ENCODE assay signal across 13 mouse cellular contexts in the genomic region with DNA sequence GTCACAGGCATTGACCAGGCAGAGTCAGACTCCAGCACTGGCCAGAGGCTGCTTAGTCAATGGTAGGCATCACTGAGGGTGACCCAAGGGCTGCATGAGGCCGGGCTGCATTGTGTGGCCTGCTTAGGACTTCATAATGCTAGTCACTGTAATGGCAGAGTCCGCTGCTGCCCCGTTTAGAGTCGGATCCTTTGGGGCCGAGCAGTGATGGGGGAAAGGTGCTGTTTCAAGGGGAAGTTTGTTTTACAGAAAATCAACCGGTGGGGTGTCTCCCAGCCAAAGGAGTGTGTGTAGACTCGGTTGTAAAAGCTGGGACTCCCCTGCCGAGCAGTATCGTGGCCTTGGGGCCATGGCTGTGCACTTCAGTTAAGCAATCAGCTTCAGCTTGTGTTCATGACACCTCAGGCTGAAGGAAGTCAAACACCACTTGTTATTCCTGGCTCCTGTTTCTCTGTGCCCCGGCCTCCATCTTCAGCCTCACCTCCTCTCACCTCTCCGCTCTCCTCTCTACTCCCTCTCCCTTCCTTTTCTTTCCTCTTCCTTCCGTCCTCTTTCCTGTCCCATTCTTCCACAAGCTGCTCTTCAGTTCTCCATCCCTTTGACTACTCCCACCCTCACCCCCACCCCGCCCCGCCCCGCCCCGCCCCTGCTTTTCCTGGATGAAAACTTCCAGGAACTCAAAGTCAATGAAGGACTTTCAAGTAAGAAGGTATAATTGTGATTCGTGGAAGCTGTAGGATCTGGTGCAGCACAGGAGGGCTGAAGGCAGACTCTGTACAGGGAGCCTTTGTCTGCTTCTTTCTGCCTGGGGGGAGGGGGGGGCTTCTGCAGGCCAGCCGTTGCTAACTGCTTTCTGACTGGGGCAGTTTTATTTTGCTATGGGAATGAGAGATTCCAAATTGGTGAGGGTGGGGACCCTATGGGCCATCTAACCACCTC. TPM values are rescaled to one million over a fixed set of nuclear protein-coding genes. Genes with fewer than 3 reads are reported as not detected.
DNase-seq lines count a peak whose midpoint lies in the region; ATAC-seq and TF ChIP-seq lines count a peak whose summit lies in the region.
"Had no signal": no experiment of that assay in that cellular context is flagged by ENCODE, and none has a peak within 500 bp of the region (broad histone marks: within the 10 kb centered on the region; RNA-seq: fewer than 3 reads in every experiment).

No protein-coding gene starts in this region.

- no peak overlapping the region for H3K9ac ChIP-seq in forebrain, embryonic 12.5 days
- no peak overlapping the region for H3K9ac ChIP-seq in lung, embryonic 14.5 days
- H3K9ac ChIP-seq in MEL (ENCODE audit: control insufficient read depth, low read depth, low read length, poor library complexity, severe bottlenecking), result peak overlapping the region; percentile 69

- TF ChIP-seq POLR2A in MEL (IDR thresholded peaks at IDR 0.05; ENCODE audit: control insufficient read depth in 1 of 2, insufficient read depth in 1 of 2, low read depth in 1 of 2, low read length in 2 of 2, poor library complexity in 1 of 2), result no peak

- no peak for DNase-seq in forebrain, embryonic 10.5 days (ENCODE audit: extremely low spot score, low spot score)
- DNase-seq in lung, embryonic 14.5 days, result no peak
- DNase-seq in lung, postnatal 14 days, result no peak
- peak; percentile 57 for DNase-seq in MEL (ENCODE audit: low read depth, low spot score)
- DNase-seq in liver, result peak; percentile 85
- DNase-seq in T-cell, adult 2 months (ENCODE audit: low spot score), result no peak
- DNase-seq in layer of hippocampus, postnatal 36 days, result no peak
- DNase-seq: cerebellum, adult 2 months; kidney, adult 18-20 months had no signal

- H3K4me2 ChIP-seq in forebrain, embryonic 12.5 days, result no peak overlapping the region
- H3K4me2 ChIP-seq in lung, embryonic 14.5 days, result peak overlapping the region; percentile 20; the same call in 1 of the 2 replicates

- H3K36me3 ChIP-seq in forebrain, embryonic 10.5 days (replicated peaks), result no peaks in the 10 kb centered on the region
- no peaks in the 10 kb centered on the region for H3K36me3 ChIP-seq in forebrain, embryonic 12.5 days (replicated peaks)
- H3K36me3 ChIP-seq in lung, embryonic 14.5 days (ENCODE audit: insufficient read depth), result no peaks in the 10 kb centered on the region
- peaks cover 0 to 37% of the 10 kb centered on the region in 2 experiments; a peak in 2 of 4 replicates for H3K36me3 ChIP-seq in MEL (ENCODE audit: control insufficient read depth in 1 of 2, insufficient read depth in 2 of 2, low read length in 2 of 2)

- peak overlapping the region; percentile 76 for H3K27ac ChIP-seq in forebrain, embryonic 10.5 days
- H3K27ac ChIP-seq in forebrain, embryonic 12.5 days, result no peak overlapping the region
- peak overlapping the region; percentile 90 for H3K27ac ChIP-seq in lung, embryonic 14.5 days (ENCODE audit: low read depth)
- H3K27ac ChIP-seq in MEL (ENCODE audit: control insufficient read depth, low read depth, low read length), result peak overlapping the region; percentile 98

- no peak for ATAC-seq in forebrain, embryonic 12.5 days (ENCODE audit: low FRiP score)
- ATAC-seq in lung, embryonic 14.5 days (ENCODE audit: insufficient read depth), result no peak

- no peak for TF ChIP-seq CTCF in lung, embryonic 14.5 days (IDR thresholded peaks at IDR 0.05; ENCODE audit: low read depth)
- no peak for TF ChIP-seq CTCF in MEL (IDR thresholded peaks at IDR 0.05 in 2 of 3, conservative IDR thresholded peaks at IDR 0.05 in 1 of 3; ENCODE audit: control insufficient read depth in 1 of 3, insufficient read depth in 1 of 3, low read depth in 2 of 3, low read length in 3 of 3, poor library complexity in 1 of 3, severe bottlenecking in 1 of 3)

- TF ChIP-seq RAD21 in MEL (IDR thresholded peaks at IDR 0.05; ENCODE audit: low read depth, low read length), result no peak

- H3K4me3 ChIP-seq in forebrain, embryonic 10.5 days, result no peak overlapping the region
- no peak overlapping the region for H3K4me3 ChIP-seq in forebrain, embryonic 12.5 days (replicated peaks)
- no peak overlapping the region for H3K4me3 ChIP-seq in lung, embryonic 14.5 days (ENCODE audit: low read depth, low read length)
- no peak overlapping the region for H3K4me3 ChIP-seq in MEL (ENCODE audit: control insufficient read depth in 1 of 2, insufficient read depth in 1 of 2, low read depth in 2 of 2, low read length in 2 of 2)

- 73% methylated on average over 18 of the region's 18 CpGs for WGBS in forebrain, embryonic 10.5 days
- WGBS in forebrain, embryonic 12.5 days, result 75% methylated on average over 18 of the region's 18 CpGs
- 49% methylated on average over 18 of the region's 18 CpGs for WGBS in lung, embryonic 14.5 days

- TF ChIP-seq EP300 in MEL (IDR thresholded peaks at IDR 0.05; ENCODE audit: low read depth in 1 of 2, low read length in 2 of 2), result no peak; a peak in 1 of 4 replicates

- peaks cover 7% of the 10 kb centered on the region; the same call in 1 of the 2 replicates for H3K27me3 ChIP-seq in forebrain, embryonic 10.5 days (ENCODE audit: poor library complexity, severe bottlenecking)
- no peaks in the 10 kb centered on the region for H3K27me3 ChIP-seq in forebrain, embryonic 12.5 days
- H3K27me3 ChIP-seq in lung, embryonic 14.5 days (ENCODE audit: insufficient read depth, low read length), result no peaks in the 10 kb centered on the region
- no peaks in the 10 kb centered on the region for H3K27me3 ChIP-seq in MEL (ENCODE audit: control insufficient read depth in 1 of 2, insufficient read depth in 2 of 2, low read length in 2 of 2)

- no peaks in the 10 kb centered on the region for H3K9me3 ChIP-seq in forebrain, embryonic 10.5 days
- H3K9me3 ChIP-seq in forebrain, embryonic 12.5 days, result no peaks in the 10 kb centered on the region
- no peaks in the 10 kb centered on the region for H3K9me3 ChIP-seq in lung, embryonic 14.5 days (ENCODE audit: low read depth, low read length)
- no peaks in the 10 kb centered on the region for H3K9me3 ChIP-seq in MEL (replicated peaks; ENCODE audit: insufficient read depth, low read length)

- H3K79me2 ChIP-seq in MEL (ENCODE audit: control insufficient read depth, insufficient read depth, low read length, poor library complexity), result no peaks in the 10 kb centered on the region; the same call in 1 of the 2 replicates

- H3K4me1 ChIP-seq in forebrain, embryonic 10.5 days, result peaks cover 54% of the 10 kb centered on the region
- peaks cover 22% of the 10 kb centered on the region for H3K4me1 ChIP-seq in forebrain, embryonic 12.5 days
- H3K4me1 ChIP-seq in lung, embryonic 14.5 days (ENCODE audit: insufficient read depth), result peaks cover 26% of the 10 kb centered on the region
- peaks cover 19 to 31% of the 10 kb centered on the region in 2 experiments for H3K4me1 ChIP-seq in MEL (ENCODE audit: control insufficient read depth in 1 of 2, insufficient read depth in 2 of 2, low read length in 2 of 2)

TF ChIP-seq in MEL, 35 proteins besides CTCF, POLR2A, EP300 and RAD21:
- TF ChIP-seq MXI1 (IDR thresholded peaks at IDR 0.05; ENCODE audit: low read depth, low read length) (peak; percentile 36; the same call in 1 of the 2 replicates), CHD1 (IDR thresholded peaks at IDR 0.05; ENCODE audit: low read depth, low read length) (no peak), MAZ (IDR thresholded peaks at IDR 0.05; ENCODE audit: low read depth, low read length) (no peak), TAL1 (IDR thresholded peaks at IDR 0.05; ENCODE audit: low read length) (peak; percentile 25; the same call in 1 of the 2 replicates), MEF2A (IDR thresholded peaks at IDR 0.05; ENCODE audit: extremely low read depth, insufficient replicate concordance, low read depth, low read length, poor library complexity, severe bottlenecking) (no peak), HCFC1 (IDR thresholded peaks at IDR 0.05; ENCODE audit: low read depth, low read length) (0 out of 2 replicates have a peak, but pooled peaks have one; percentile 16), GATA1 (IDR thresholded peaks at IDR 0.05; ENCODE audit: low read depth, low read length) (no peak), SIN3A (IDR thresholded peaks at IDR 0.05; ENCODE audit: low read length) (no peak), TBP (IDR thresholded peaks at IDR 0.05; ENCODE audit: low read depth, low read length) (0 out of 2 replicates have a peak, but pooled peaks have one; percentile 41)

RNA-seq across cellular contexts. Expression of a gene that starts 14.6 kb away (rescaled TPM):
- polyA plus RNA-seq in forebrain, embryonic 10.5 days (2016; fragmentation: Nextera tagmentation; extraction: Ambion mirVana), result not detected in 2 replicates
- polyA plus RNA-seq in forebrain, embryonic 12.5 days (2016; fragmentation: Nextera tagmentation; extraction: Ambion mirVana), result not detected in 2 replicates
- polyA plus RNA-seq in lung, embryonic 14.5 days (2014; fragmentation: Nextera tagmentation; extraction: Ambion mirVana), result not detected in 2 replicates
- total RNA-seq in MEL (2012; rRNA removed), result 0.58 TPM in 1 of 2 replicates, not detected in the other
- 1 to 10 TPM in 1 of 2 experiments, not detected in 1; 1.4 TPM for polyA plus RNA-seq in MEL (2012; ENCODE audit: insufficient read depth in 1 of 2, insufficient read length in 2 of 2, low read depth in 1 of 2, low replicate concordance in 2 of 2, missing spikeins in 1 of 2)
- total RNA-seq in layer of hippocampus, postnatal 36 days (2021), result not detected
- total RNA-seq: gastrocnemius, adult 8-10 months; layer of hippocampus, postnatal 25 days; megakaryocyte progenitor cell, adult 5-6 weeks had no signal
- polyA plus RNA-seq: cerebellum, adult 2 months had no signal

RNA-seq across cellular contexts. Expression of a gene that starts 23.0 kb away (rescaled TPM):
- polyA plus RNA-seq in forebrain, embryonic 10.5 days (2016; fragmentation: Nextera tagmentation; extraction: Ambion mirVana), result 0.28 and 0.37 TPM in 2 replicates
- polyA plus RNA-seq in forebrain, embryonic 12.5 days (2016; fragmentation: Nextera tagmentation; extraction: Ambion mirVana), result 0.27 and 0.40 TPM in 2 replicates
- 0.24 and 0.60 TPM in 2 replicates for polyA plus RNA-seq in lung, embryonic 14.5 days (2014; fragmentation: Nextera tagmentation; extraction: Ambion mirVana)
- total RNA-seq in MEL (2012; rRNA removed), result 3.3 and 4.6 TPM in 2 replicates
- 10 to 100 TPM in 1 of 2 experiments, not detected in 1; 14.5 TPM for polyA plus RNA-seq in MEL (2012; ENCODE audit: insufficient read depth in 1 of 2, insufficient read length in 2 of 2, low read depth in 1 of 2, low replicate concordance in 2 of 2, missing spikeins in 1 of 2)
- not detected for total RNA-seq in layer of hippocampus, postnatal 36 days (2021)
- total RNA-seq: gastrocnemius, adult 8-10 months; layer of hippocampus, postnatal 25 days had no signal

Comparison
In these comparisons a context has a peak if more than half of its experiments do, and no peak if none do; other contexts are left out.
1. DNase-seq: peak in MEL (single experiment) and liver (single experiment); none in forebrain, embryonic 10.5 days (single experiment), lung, embryonic 14.5 days (single experiment), lung, postnatal 14 days (single experiment), T-cell, adult 2 months (single experiment) and layer of hippocampus, postnatal 36 days (0 of 2).